In the genomic region with DNA sequence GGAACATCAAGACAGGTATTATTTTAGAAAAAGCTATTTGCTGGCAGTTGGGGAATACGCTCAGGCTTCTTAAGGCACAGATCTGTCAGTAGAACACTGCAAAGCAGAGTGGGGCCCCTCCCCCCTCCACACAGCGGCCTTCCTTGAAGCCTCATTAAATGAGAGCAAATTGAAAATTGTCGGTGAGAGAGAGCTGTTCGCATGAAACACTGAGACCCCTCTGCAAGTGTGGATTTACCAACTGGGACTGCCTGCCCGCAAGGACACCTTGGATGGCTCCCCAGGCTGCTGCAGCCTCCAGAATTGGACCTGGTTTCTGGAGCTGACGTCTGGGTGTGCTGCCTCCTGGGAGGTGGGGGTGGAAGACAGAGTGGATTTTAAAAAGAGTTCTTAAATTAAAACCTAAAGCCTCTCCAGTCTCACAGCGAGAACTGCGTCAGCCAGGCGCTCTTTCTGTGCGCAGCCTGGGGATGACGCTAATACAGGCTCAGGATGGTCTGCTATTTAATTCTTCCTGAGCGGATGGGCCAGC, we compare ENCODE assay signal across 8 mouse cellular contexts. TPM values are rescaled to one million over a fixed set of nuclear protein-coding genes. Genes with fewer than 3 reads are reported as not detected.
A peak's percentile ranks its signal among the peaks of the same experiment; 100 is the strongest.
DNase-seq lines count a peak whose midpoint lies in the region; ATAC-seq lines count a peak whose summit lies in the region.

No protein-coding gene starts in this region.

- DNase-seq in kidney, postnatal 4 days: peak; percentile 48 to 56
- no peak for DNase-seq in kidney, postnatal 10 days
- DNase-seq in frontal cortex, postnatal 25 days (ENCODE audit: low spot score in 2 of 2): peak; percentile 36 to 44
- DNase-seq in left cerebral cortex, postnatal 25 days (ENCODE audit: low spot score in 2 of 2): peak; percentile 73 to 95
- peak; percentile 45 for DNase-seq in right cerebral cortex, postnatal 14 days
- DNase-seq in lung, postnatal 10 days: no peak
- DNase-seq in kidney, adult 11 months: no peak

- ATAC-seq in granulocyte monocyte progenitor cell, adult 5-6 weeks (replicated peaks; ENCODE audit: poor library complexity, severe bottlenecking): no peak

- intact Hi-C loops in left cerebral cortex, postnatal 25 days (cut with DNase I): loop anchor here (5.0 kb wide), 1 partner anchor 140 kb away; no protein-coding TSS in a partner anchor

RNA-seq across cellular contexts. Expression of gene Kif5c, which starts 46.9 kb away (rescaled TPM):
- total RNA-seq in left cerebral cortex, postnatal 25 days (2021): 100 to 1,000 TPM; 577 to 597 TPM
- not detected in 2 replicates for total RNA-seq in granulocyte monocyte progenitor cell, adult 5-6 weeks (2014; fragmentation: Nextera tagmentation)
- not detected in 2 replicates for total RNA-seq in granulocyte monocyte progenitor cell, adult 5-6 weeks (2017)

Comparison
In these comparisons a context has a peak if more than half of its experiments do, and no peak if none do; other contexts are left out.
1. DNase-seq: peak in kidney, postnatal 4 days (2 of 2), frontal cortex, postnatal 25 days (2 of 2), left cerebral cortex, postnatal 25 days (2 of 2) and right cerebral cortex, postnatal 14 days (single experiment); none in kidney, postnatal 10 days (single experiment), lung, postnatal 10 days (single experiment) and kidney, adult 11 months (single experiment).
2. RNA of gene Kif5c, which starts 46.9 kb away (total RNA-seq): 577 to 597 TPM in left cerebral cortex, postnatal 25 days; not detected in granulocyte monocyte progenitor cell, adult 5-6 weeks; every median in the first group is over 100 times any median in the second.